Mouse (Mus musculus): Measurements from ENCODE around the gene Ten1. TPM values are rescaled to one million over a fixed set of nuclear protein-coding genes. Genes with fewer than 3 reads are reported as not detected.

Gene Ten1
- 69.9 and 92.8 TPM in 2 replicates for polyA plus RNA-seq (2015; fragmentation: Nextera tagmentation; extraction: Ambion mirVana)

DNA sequence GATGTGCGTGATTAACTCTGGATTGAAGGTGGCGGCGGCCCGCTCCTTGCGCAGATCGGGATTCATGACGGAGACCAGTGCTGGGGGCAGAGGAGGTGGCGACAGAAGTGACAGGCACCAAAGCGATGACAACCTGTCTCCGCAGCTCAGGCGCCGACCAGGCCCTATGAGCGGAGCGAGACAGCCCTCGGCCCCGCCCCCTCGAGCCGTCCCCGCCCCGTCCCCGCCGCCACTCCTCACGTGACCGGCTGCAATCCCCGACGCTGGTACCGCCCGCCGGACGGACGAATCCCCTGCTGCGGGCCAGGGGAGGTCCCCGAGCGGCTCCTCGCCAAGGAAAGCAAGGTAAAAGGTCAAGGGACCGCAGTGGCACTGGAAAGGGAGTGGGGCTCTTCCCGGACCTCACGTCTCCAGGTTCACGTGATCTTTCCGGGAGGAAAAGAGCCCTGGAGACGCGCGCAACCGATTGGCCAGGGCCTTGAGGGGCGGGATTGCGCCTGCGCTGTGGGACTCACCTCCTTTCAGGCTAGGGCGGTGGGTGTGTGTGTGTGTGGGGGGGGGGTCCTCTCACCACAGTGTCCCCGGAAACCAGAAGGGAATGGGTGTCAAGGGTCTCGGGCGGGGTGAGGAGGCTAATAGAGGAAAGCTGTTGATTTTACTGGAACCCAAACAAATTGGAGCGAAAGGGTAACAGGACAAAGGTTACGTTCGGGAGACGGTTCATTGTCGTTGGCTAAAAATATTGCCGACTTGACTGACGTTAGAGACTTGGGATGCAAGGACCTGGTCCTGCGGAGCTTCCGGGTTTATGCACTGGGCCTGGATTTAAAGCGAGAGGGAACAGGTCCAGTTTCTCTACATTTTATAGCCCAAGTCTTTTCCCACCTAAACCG, at the start of gene Ten1, which contains the start of gene Acox1:
Gene Ten1, plus strand, starts transcription at position 217 of the 893 bp plus-strand sequence.
Gene Acox1, minus strand, starts transcription at position 407 of the 893 bp plus-strand sequence.
- peak; percentile 98 for ATAC-seq
- peak within 1 kb of the TSS; percentile 97 for H3K27ac ChIP-seq (ENCODE audit: low read length)

DNA sequence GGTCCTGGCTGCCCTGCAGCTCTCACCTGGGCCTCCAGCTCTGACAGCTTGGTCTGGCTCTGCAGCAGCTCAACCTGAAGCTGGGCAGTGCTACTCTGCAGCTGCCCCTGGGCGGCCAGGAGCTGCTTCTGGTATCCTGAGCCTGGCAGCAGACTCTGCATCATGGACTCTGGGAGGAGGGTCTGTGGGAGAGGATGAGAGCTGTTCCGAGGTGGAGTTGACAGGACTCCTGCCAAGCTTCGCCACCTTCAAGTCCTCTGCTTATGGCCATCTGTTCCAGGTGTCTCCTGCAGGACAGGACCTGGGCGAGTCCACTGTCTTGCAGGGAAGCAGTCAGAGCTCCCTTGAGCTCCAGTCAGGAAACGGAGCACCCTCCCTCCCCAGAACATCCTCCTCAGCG, 49.3 kb upstream of the Ten1 start:
- H3K9ac ChIP-seq (replicated peaks; ENCODE audit: low read depth, low read length), result no peak overlapping the region
- H3K27me3 ChIP-seq (replicated peaks; ENCODE audit: control insufficient read depth, insufficient read depth, low read length), result no peaks in the 10 kb centered on the region
- no peaks in the 10 kb centered on the region for H3K4me1 ChIP-seq (replicated peaks; ENCODE audit: control insufficient read depth, insufficient read depth, low read length)
- 87% methylated on average over 6 of the region's 6 CpGs for WGBS
- no peak for ATAC-seq
- H3K27ac ChIP-seq (ENCODE audit: low read length), result no peak overlapping the region
- no peak overlapping the region for H3K4me3 ChIP-seq (replicated peaks; ENCODE audit: low read length)
- H3K9me3 ChIP-seq (ENCODE audit: control insufficient read depth, low read length), result no peaks in the 10 kb centered on the region
- H3K36me3 ChIP-seq (ENCODE audit: control insufficient read depth, insufficient read depth), result peaks cover 55% of the 10 kb centered on the region
- no peak overlapping the region for H3K4me2 ChIP-seq (ENCODE audit: low read length)

More for the DNA sequence above, at the start of gene Ten1, which contains the start of gene Acox1:
- H3K4me2 ChIP-seq (ENCODE audit: low read length), result peak within 1 kb of the TSS; percentile 72
- peaks cover 13% of the 10 kb centered on the region for H3K4me1 ChIP-seq (replicated peaks; ENCODE audit: control insufficient read depth, insufficient read depth, low read length)
- H3K4me3 ChIP-seq (replicated peaks; ENCODE audit: low read length), result peak within 1 kb of the TSS; percentile 83
- under 1% methylated on average over 62 of the region's 62 CpGs for WGBS
- peak within 1 kb of the TSS; percentile 81 for H3K9ac ChIP-seq (replicated peaks; ENCODE audit: low read depth, low read length)
- H3K9me3 ChIP-seq (ENCODE audit: control insufficient read depth, low read length), result no peaks in the 10 kb centered on the region
- H3K36me3 ChIP-seq (ENCODE audit: control insufficient read depth, insufficient read depth), result peaks cover 5% of the 10 kb centered on the region; the same call in 1 of the 2 replicates
- H3K27me3 ChIP-seq (replicated peaks; ENCODE audit: control insufficient read depth, insufficient read depth, low read length), result no peaks in the 10 kb centered on the region

DNA sequence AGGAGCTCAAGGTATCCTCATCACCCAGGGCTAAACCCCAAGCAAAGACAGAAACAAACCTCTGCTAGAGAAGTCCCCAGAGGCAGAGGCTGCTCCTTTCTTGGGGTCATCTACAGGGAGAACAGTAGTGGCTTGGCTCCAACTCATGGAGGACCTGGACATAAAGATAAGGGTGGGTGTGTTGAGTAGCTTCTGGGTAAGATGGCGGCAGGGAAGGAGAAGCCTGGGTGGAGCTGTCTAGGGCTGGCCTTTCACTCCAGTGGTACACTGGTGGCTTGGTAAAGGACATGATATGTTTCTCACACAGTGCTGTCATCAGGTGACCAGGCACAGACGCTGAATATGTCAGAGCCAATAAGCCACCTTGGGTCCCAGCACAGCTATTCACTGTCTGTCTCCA, 47.7 kb upstream of the Ten1 start:
- H3K4me2 ChIP-seq (ENCODE audit: low read length), result no peak overlapping the region
- no peaks in the 10 kb centered on the region for H3K4me1 ChIP-seq (replicated peaks; ENCODE audit: control insufficient read depth, insufficient read depth, low read length)
- H3K4me3 ChIP-seq (replicated peaks; ENCODE audit: low read length), result no peak overlapping the region
- H3K36me3 ChIP-seq (ENCODE audit: control insufficient read depth, insufficient read depth), result peaks cover 49% of the 10 kb centered on the region
- no peaks in the 10 kb centered on the region for H3K9me3 ChIP-seq (ENCODE audit: control insufficient read depth, low read length)
- WGBS, result 98% methylated on average over 2 of the region's 2 CpGs
- ATAC-seq, result no peak
- H3K27ac ChIP-seq (ENCODE audit: low read length), result no peak overlapping the region
- no peaks in the 10 kb centered on the region for H3K27me3 ChIP-seq (replicated peaks; ENCODE audit: control insufficient read depth, insufficient read depth, low read length)
- no peak overlapping the region for H3K9ac ChIP-seq (replicated peaks; ENCODE audit: low read depth, low read length)

DNA sequence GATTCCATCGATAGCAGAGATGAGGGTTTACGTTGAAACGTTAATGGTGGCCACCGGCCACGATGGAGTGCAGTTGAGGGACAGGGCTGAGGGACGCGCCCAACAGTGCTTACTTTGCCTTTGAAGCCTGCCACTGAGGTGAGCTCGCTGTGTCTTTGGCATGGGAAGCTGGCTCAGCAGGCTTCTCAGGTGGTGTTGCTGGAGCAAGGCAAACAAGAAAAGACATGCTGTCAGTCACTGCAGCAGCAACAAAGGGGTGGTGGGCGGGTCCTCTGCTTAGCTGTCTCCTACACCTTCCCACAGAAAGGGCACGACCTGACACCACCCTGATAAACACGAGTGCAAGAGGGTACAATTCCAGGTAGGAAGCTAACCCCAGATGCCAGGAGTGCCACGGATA, 37.3 kb upstream of the Ten1 start:
- no peaks in the 10 kb centered on the region for H3K27me3 ChIP-seq (replicated peaks; ENCODE audit: control insufficient read depth, insufficient read depth, low read length)
- H3K9me3 ChIP-seq (ENCODE audit: control insufficient read depth, low read length), result no peaks in the 10 kb centered on the region
- H3K4me3 ChIP-seq (replicated peaks; ENCODE audit: low read length), result no peak overlapping the region
- H3K9ac ChIP-seq (replicated peaks; ENCODE audit: low read depth, low read length), result no peak overlapping the region
- peaks cover 16% of the 10 kb centered on the region for H3K36me3 ChIP-seq (ENCODE audit: control insufficient read depth, insufficient read depth)
- peaks cover 9% of the 10 kb centered on the region for H3K4me1 ChIP-seq (replicated peaks; ENCODE audit: control insufficient read depth, insufficient read depth, low read length)
- H3K27ac ChIP-seq (ENCODE audit: low read length), result no peak overlapping the region
- H3K4me2 ChIP-seq (ENCODE audit: low read length), result no peak overlapping the region
- ATAC-seq, result no peak
- 73% methylated on average over 12 of the region's 12 CpGs for whole genome bisulfite sequencing

DNA sequence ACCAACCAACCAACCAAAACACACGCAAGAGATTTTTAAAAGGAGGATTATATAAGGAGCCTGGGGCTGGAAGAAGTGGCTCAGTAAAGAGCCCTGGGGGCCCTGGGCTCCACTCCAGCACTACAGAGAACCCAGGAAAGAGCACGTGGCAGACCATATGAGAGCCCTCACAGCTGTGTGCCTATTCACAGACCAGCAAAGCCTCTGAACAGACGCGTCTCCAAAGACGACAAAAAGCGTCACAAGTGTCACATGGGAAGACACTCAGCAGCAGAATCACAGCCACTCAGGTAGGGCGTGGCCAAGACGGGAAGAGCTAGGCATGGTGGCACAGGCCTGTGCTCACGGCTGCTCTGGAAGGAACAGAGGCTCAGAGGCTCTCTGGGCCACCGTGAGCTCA, 36.5 kb upstream of the Ten1 start:
- H3K27ac ChIP-seq (ENCODE audit: low read length), result no peak overlapping the region

DNA sequence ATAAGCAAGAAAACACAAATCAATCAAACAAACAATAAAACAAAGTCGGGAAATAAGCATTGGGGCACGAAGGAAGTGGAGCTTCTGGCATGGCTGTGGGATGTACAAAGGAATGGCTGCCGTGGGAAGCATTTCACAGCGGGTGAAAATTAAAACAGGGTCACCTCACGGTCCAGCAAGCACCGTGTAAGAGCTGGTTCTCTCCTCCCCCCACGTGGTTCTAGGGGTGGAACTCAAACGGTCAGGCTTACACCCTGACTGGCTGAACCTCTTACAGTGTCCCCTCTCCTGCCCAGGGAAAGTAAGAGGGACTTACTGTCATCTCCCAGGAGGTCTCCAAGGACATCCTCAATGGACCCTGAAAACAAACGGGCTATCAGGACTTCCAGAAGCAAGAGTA, 35.7 kb upstream of the Ten1 start:
- H3K4me3 ChIP-seq (replicated peaks; ENCODE audit: low read length), result no peak overlapping the region
- H3K27me3 ChIP-seq (replicated peaks; ENCODE audit: control insufficient read depth, insufficient read depth, low read length), result no peaks in the 10 kb centered on the region
- H3K27ac ChIP-seq (ENCODE audit: low read length), result no peak overlapping the region
- H3K36me3 ChIP-seq (ENCODE audit: control insufficient read depth, insufficient read depth), result peaks cover 10% of the 10 kb centered on the region
- peaks cover 19% of the 10 kb centered on the region for H3K4me1 ChIP-seq (replicated peaks; ENCODE audit: control insufficient read depth, insufficient read depth, low read length)
- no peak overlapping the region for H3K9ac ChIP-seq (replicated peaks; ENCODE audit: low read depth, low read length)
- ATAC-seq, result no peak
- no peak overlapping the region for H3K4me2 ChIP-seq (ENCODE audit: low read length)
- H3K9me3 ChIP-seq (ENCODE audit: control insufficient read depth, low read length), result no peaks in the 10 kb centered on the region
- 34% methylated on average over 9 of the region's 9 CpGs for WGBS

More for the DNA sequence above, 36.5 kb upstream of the Ten1 start:
- Histone ChIP-seq H3K27me3 (replicated peaks; ENCODE audit: control insufficient read depth, insufficient read depth, low read length) (no peaks in the 10 kb centered on the region), H3K4me2 (ENCODE audit: low read length) (no peak overlapping the region), H3K4me1 (replicated peaks; ENCODE audit: control insufficient read depth, insufficient read depth, low read length) (peaks cover 17% of the 10 kb centered on the region), H3K9ac (replicated peaks; ENCODE audit: low read depth, low read length) (no peak overlapping the region), H3K4me3 (replicated peaks; ENCODE audit: low read length) (no peak overlapping the region), H3K9me3 (ENCODE audit: control insufficient read depth, low read length) (no peaks in the 10 kb centered on the region), H3K36me3 (ENCODE audit: control insufficient read depth, insufficient read depth) (peaks cover 11% of the 10 kb centered on the region)
- ATAC-seq, result peak; percentile 50; the same call in 1 of the 2 replicates
- 63% methylated on average over 10 of the region's 10 CpGs for WGBS

DNA sequence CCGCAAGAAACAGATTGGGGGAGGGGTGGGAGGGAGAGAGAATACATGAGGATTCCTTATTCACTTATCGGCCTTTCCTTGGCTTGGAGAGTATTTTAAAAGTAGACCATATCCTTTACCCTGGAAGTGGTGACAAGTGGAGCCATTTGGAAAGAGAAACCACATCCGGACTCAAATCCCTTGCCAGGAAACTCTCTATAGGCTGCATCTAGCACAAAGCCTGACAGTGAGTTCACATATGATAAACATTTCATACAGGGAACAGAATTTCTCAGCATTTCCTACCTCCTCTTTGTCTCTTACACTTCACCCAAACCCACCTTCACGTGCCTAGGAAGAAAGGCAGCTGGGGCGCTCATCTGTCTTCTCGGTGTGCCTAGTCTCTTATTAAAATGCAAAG, 31.4 kb upstream of the Ten1 start:
- no peak for ATAC-seq

DNA sequence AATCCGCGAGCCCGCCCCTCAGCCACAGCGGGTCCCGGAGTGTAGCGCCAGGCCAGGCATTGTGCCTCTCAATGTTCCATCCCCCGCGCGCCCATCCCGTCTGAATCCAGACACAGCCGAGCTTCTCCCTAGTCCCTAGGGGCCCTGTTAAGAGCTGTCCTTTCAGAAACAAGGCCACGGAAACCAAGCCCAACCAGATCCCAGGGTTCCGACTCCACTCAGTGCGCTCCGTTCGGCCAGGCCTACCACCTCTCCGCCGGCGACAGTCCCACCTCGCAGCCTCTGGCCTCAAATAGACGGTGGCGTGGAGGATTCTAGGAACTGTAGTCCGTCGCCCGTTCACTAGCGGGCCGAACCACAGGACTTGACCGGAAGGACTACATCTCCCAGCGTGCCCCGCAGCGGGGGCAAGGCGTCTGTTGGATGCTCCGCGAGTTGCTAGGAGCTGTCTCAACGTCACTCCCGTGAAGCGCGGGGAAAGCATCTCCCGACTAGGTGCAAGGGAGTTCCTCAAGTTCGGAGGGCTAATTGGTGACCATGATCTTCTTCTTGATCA, 30.7 kb upstream of the Ten1 start, which contains the start of gene Fbf1:
Gene Fbf1, minus strand, starts transcription at position 283 of the 556 bp plus-strand sequence.
- Histone ChIP-seq H3K9ac (replicated peaks; ENCODE audit: low read depth, low read length) (peak within 1 kb of the TSS; percentile 91), H3K4me1 (replicated peaks; ENCODE audit: control insufficient read depth, insufficient read depth, low read length) (peaks cover 17% of the 10 kb centered on the region), H3K4me3 (replicated peaks; ENCODE audit: low read length) (peak within 1 kb of the TSS; percentile 95), H3K9me3 (ENCODE audit: control insufficient read depth, low read length) (no peaks in the 10 kb centered on the region), H3K27me3 (replicated peaks; ENCODE audit: control insufficient read depth, insufficient read depth, low read length) (no peaks in the 10 kb centered on the region), H3K27ac (ENCODE audit: low read length) (peak within 1 kb of the TSS; percentile 91), H3K4me2 (ENCODE audit: low read length) (peak within 1 kb of the TSS; percentile 84), H3K36me3 (ENCODE audit: control insufficient read depth, insufficient read depth) (peaks cover 18% of the 10 kb centered on the region)
- 0% methylated on average over 40 of the region's 40 CpGs for WGBS
- ATAC-seq, result peak; percentile 99

More for the DNA sequence above, 31.4 kb upstream of the Ten1 start:
- peak overlapping the region; percentile 91 for H3K9ac ChIP-seq (replicated peaks; ENCODE audit: low read depth, low read length)
- no peaks in the 10 kb centered on the region for H3K27me3 ChIP-seq (replicated peaks; ENCODE audit: control insufficient read depth, insufficient read depth, low read length)
- peak overlapping the region; percentile 91 for H3K27ac ChIP-seq (ENCODE audit: low read length)
- peak overlapping the region; percentile 95 for H3K4me3 ChIP-seq (replicated peaks; ENCODE audit: low read length)
- peak overlapping the region; percentile 84 for H3K4me2 ChIP-seq (ENCODE audit: low read length)
- peaks cover 19% of the 10 kb centered on the region for H3K4me1 ChIP-seq (replicated peaks; ENCODE audit: control insufficient read depth, insufficient read depth, low read length)
- no peaks in the 10 kb centered on the region for H3K9me3 ChIP-seq (ENCODE audit: control insufficient read depth, low read length)
- WGBS, result 12% methylated on average over 6 of the region's 6 CpGs
- peaks cover 13% of the 10 kb centered on the region for H3K36me3 ChIP-seq (ENCODE audit: control insufficient read depth, insufficient read depth)

DNA sequence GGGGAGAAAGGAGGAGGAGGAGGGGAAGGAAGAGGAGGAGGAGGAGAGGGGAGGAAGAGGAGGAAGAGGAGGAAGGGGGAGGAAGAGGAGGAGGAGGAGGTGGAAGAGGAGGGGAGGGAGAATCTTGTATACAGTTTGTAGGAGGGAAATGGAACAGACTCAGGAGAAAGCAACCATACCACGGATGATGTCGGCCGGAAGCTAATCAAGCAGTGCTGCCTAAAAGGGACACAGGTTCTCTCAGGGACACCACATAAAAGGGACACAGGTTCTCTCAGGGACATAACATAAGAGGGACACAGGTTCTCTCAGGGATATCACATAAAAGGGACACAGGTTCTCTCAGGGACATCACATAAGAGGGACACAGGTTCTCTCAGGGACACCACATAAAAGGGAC, 29.4 kb upstream of the Ten1 start:
- H3K27me3 ChIP-seq (replicated peaks; ENCODE audit: control insufficient read depth, insufficient read depth, low read length), result no peaks in the 10 kb centered on the region
- peaks cover 17% of the 10 kb centered on the region for H3K4me1 ChIP-seq (replicated peaks; ENCODE audit: control insufficient read depth, insufficient read depth, low read length)
- H3K9me3 ChIP-seq (ENCODE audit: control insufficient read depth, low read length), result no peaks in the 10 kb centered on the region
- WGBS, result 93% methylated on average over 3 of the region's 3 CpGs
- H3K27ac ChIP-seq (ENCODE audit: low read length), result no peak overlapping the region
- no peak for ATAC-seq
- H3K36me3 ChIP-seq (ENCODE audit: control insufficient read depth, insufficient read depth), result peaks cover 25% of the 10 kb centered on the region
- no peak overlapping the region for H3K4me3 ChIP-seq (replicated peaks; ENCODE audit: low read length)
- no peak overlapping the region for H3K9ac ChIP-seq (replicated peaks; ENCODE audit: low read depth, low read length)
- no peak overlapping the region for H3K4me2 ChIP-seq (ENCODE audit: low read length)

All from forebrain, embryonic 16.5 days (tissue).